Mouse (Mus musculus): Measurements from ENCODE around the gene Sumf1. TPM values are rescaled to one million over a fixed set of nuclear protein-coding genes. Genes with fewer than 3 reads are reported as not detected.
A peak's percentile ranks its signal among the peaks of the same experiment; 100 is the strongest.

The Sumf1 gene
- polyA plus RNA-seq, 1 experiment from 2014 or later = 28.4 TPM

DNA sequence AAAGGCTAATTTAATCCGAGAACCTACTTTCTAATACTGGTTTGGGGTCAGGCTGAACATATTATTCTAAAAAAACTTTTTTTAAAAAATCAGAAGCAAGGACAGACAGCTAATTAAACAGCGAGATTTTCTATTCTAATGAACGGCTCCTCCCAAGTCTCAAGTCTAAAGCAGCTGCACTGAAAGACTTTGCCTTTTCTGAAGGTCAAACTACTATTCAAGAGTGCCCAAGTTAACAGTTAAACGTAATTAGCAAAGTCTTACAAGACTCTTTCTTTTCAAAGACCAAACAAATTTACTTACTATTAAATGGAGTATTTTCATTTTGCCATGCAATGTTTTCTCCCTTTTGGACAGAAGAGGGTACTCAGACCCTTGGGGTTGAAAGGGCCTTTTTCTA lies 20.8 kb upstream of the Sumf1 start:
- H3K27ac ChIP-seq (ENCODE audit: low read depth) = no peak overlapping the region
- 70% methylated on average over 4 of the region's 4 CpGs for WGBS
- H3K9ac ChIP-seq = no peak overlapping the region
- no peaks in the 10 kb centered on the region for H3K27me3 ChIP-seq (ENCODE audit: insufficient read depth, low read length)
- no peak overlapping the region for H3K4me2 ChIP-seq
- TF ChIP-seq CTCF (IDR thresholded peaks at IDR 0.05; ENCODE audit: low read depth) = no peak
- no peaks in the 10 kb centered on the region for H3K9me3 ChIP-seq (ENCODE audit: low read depth, low read length)
- H3K36me3 ChIP-seq (ENCODE audit: insufficient read depth) = no peaks in the 10 kb centered on the region
- ATAC-seq (ENCODE audit: insufficient read depth) (no peak), DNase-seq (no peak)
- no peaks in the 10 kb centered on the region for H3K4me1 ChIP-seq (ENCODE audit: insufficient read depth)
- no peak overlapping the region for H3K4me3 ChIP-seq (ENCODE audit: low read depth, low read length)

DNA sequence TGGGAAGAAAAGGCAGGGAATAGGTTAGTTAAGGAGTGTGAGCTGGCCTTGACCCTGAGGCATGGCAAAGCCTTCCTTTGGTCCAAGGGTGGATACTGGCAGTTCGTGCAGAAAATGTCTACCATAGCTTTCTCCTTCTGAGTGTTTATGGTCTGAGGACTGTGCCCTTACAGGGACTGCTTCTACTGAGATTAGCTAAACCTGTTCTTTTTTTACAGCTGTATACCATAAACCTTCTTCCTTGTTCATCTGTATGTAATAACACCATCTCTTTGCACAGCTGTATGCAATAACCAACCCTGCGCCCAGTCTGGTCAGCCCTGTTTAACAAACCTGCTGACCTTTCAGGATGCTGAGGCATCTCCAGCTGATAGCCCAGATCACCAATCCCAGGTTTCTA lies 18.9 kb upstream of the Sumf1 start:
- no peak overlapping the region for H3K27ac ChIP-seq (ENCODE audit: low read depth)
- TF ChIP-seq CTCF (IDR thresholded peaks at IDR 0.05; ENCODE audit: low read depth) = no peak
- H3K27me3 ChIP-seq (ENCODE audit: insufficient read depth, low read length) = no peaks in the 10 kb centered on the region
- ATAC-seq (ENCODE audit: insufficient read depth) = no peak
- no peak for DNase-seq
- H3K4me3 ChIP-seq (ENCODE audit: low read depth, low read length) = no peak overlapping the region
- no peak overlapping the region for H3K4me2 ChIP-seq
- no peaks in the 10 kb centered on the region for H3K9me3 ChIP-seq (ENCODE audit: low read depth, low read length)
- H3K9ac ChIP-seq = no peak overlapping the region
- 79% methylated on average over 2 of the region's 2 CpGs for whole genome bisulfite sequencing
- H3K36me3 ChIP-seq (ENCODE audit: insufficient read depth) = no peaks in the 10 kb centered on the region
- no peaks in the 10 kb centered on the region for H3K4me1 ChIP-seq (ENCODE audit: insufficient read depth)

DNA sequence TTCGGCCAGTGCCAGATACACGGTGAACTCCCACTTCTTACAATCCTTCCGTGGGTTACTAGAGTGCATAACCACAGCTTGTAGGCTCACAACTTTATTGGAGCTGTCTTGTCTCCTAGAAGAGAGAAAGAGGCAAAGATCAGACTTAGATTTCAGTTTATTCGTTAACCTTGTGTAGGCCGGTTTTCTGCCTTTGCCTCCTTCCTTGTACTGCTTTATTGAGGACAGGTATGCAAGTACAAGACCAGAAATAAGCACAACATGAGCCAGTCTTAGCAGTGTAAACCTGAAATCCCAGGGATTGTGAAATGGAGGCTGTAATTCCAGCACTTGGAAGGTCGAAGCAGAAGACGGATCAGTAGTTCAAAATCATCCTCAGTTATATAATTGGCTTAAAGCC lies 12.9 kb upstream of the Sumf1 start:
- no peak for TF ChIP-seq CTCF (IDR thresholded peaks at IDR 0.05; ENCODE audit: low read depth)
- no peak overlapping the region for H3K4me2 ChIP-seq
- no peak overlapping the region for H3K4me3 ChIP-seq (ENCODE audit: low read depth, low read length)
- ATAC-seq (ENCODE audit: insufficient read depth) (no peak), DNase-seq (no peak)
- H3K36me3 ChIP-seq (ENCODE audit: insufficient read depth) = no peaks in the 10 kb centered on the region
- H3K4me1 ChIP-seq (ENCODE audit: insufficient read depth) = no peaks in the 10 kb centered on the region
- H3K9ac ChIP-seq = no peak overlapping the region
- no peak overlapping the region for H3K27ac ChIP-seq (ENCODE audit: low read depth)
- no peaks in the 10 kb centered on the region for H3K9me3 ChIP-seq (ENCODE audit: low read depth, low read length)
- 88% methylated on average over 7 of the region's 7 CpGs for WGBS
- no peaks in the 10 kb centered on the region for H3K27me3 ChIP-seq (ENCODE audit: insufficient read depth, low read length)

DNA sequence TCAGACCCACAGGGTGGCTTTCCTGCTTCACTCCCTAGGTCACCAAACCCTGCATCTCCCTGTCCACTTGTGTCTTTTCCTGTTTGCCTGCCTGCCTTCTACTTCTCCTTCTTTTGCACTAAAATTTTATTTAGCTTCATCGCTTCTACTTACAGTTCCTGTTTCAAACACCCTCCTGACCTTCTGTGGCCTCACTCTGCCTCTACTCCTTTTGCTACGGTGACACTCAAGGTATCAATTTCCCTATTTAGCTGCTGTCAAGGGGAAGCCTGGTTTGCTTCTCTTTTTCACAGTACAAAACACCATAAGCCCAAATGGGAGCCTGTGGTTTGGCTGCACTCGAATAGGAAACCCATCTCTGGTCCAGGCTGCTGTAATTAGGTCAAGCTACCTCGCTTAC lies 11.7 kb upstream of the Sumf1 start:
- H3K4me3 ChIP-seq (ENCODE audit: low read depth, low read length) = no peak overlapping the region
- DNase-seq (no peak), ATAC-seq (ENCODE audit: insufficient read depth) (no peak)
- no peak for TF ChIP-seq CTCF (IDR thresholded peaks at IDR 0.05; ENCODE audit: low read depth)
- H3K4me2 ChIP-seq = no peak overlapping the region
- H3K9me3 ChIP-seq (ENCODE audit: low read depth, low read length) = no peaks in the 10 kb centered on the region
- H3K4me1 ChIP-seq (ENCODE audit: insufficient read depth) = no peaks in the 10 kb centered on the region
- H3K9ac ChIP-seq = no peak overlapping the region
- 60% methylated on average over 4 of the region's 4 CpGs for whole genome bisulfite sequencing
- no peaks in the 10 kb centered on the region for H3K36me3 ChIP-seq (ENCODE audit: insufficient read depth)
- H3K27ac ChIP-seq (ENCODE audit: low read depth) = no peak overlapping the region
- no peaks in the 10 kb centered on the region for H3K27me3 ChIP-seq (ENCODE audit: insufficient read depth, low read length)

DNA sequence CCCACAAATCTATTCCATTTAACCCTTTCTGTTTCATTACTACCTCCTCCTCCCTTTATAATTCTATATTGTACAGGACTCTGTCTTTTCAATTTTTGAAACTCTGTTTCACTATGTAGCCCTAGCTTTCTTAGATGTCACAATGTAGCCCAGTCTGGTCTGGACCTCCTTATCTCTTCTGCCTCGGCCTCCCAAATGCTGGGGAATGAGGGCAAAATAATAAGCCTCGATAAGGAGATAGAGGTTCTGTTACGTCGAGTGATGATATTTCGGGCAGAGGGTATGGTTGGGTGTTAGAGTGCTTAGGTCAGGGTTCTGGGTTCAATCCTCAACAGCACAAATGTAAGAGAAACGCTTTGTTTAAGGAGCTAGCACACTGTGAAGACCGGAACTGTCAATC lies 11.3 kb upstream of the Sumf1 start:
- H3K9ac ChIP-seq = no peak overlapping the region
- no peaks in the 10 kb centered on the region for H3K4me1 ChIP-seq (ENCODE audit: insufficient read depth)
- WGBS = 72% methylated on average over 7 of the region's 7 CpGs
- no peak overlapping the region for H3K4me2 ChIP-seq
- H3K36me3 ChIP-seq (ENCODE audit: insufficient read depth) = no peaks in the 10 kb centered on the region
- H3K27me3 ChIP-seq (ENCODE audit: insufficient read depth, low read length) = no peaks in the 10 kb centered on the region
- no peak overlapping the region for H3K4me3 ChIP-seq (ENCODE audit: low read depth, low read length)
- ATAC-seq (ENCODE audit: insufficient read depth) (no peak), DNase-seq (no peak)
- H3K9me3 ChIP-seq (ENCODE audit: low read depth, low read length) = no peaks in the 10 kb centered on the region
- TF ChIP-seq CTCF (IDR thresholded peaks at IDR 0.05; ENCODE audit: low read depth) = no peak
- H3K27ac ChIP-seq (ENCODE audit: low read depth) = no peak overlapping the region

GRCm38 (mm10) chr6:108192632-108193031 lies 7.2 kb upstream of the Sumf1 start:
- H3K36me3 ChIP-seq (ENCODE audit: insufficient read depth) = no peaks in the 10 kb centered on the region
- no peaks in the 10 kb centered on the region for H3K27me3 ChIP-seq (ENCODE audit: insufficient read depth, low read length)
- 75% methylated on average over 4 of the region's 4 CpGs for WGBS
- TF ChIP-seq CTCF (IDR thresholded peaks at IDR 0.05; ENCODE audit: low read depth) = no peak
- no peak for ATAC-seq (ENCODE audit: insufficient read depth)
- H3K4me3 ChIP-seq (ENCODE audit: low read depth, low read length) = no peak overlapping the region
- H3K9me3 ChIP-seq (ENCODE audit: low read depth, low read length) = no peaks in the 10 kb centered on the region
- no peak overlapping the region for H3K9ac ChIP-seq
- no peaks in the 10 kb centered on the region for H3K4me1 ChIP-seq (ENCODE audit: insufficient read depth)
- no peak overlapping the region for H3K27ac ChIP-seq (ENCODE audit: low read depth)
- no peak for DNase-seq
- H3K4me2 ChIP-seq = no peak overlapping the region

DNA sequence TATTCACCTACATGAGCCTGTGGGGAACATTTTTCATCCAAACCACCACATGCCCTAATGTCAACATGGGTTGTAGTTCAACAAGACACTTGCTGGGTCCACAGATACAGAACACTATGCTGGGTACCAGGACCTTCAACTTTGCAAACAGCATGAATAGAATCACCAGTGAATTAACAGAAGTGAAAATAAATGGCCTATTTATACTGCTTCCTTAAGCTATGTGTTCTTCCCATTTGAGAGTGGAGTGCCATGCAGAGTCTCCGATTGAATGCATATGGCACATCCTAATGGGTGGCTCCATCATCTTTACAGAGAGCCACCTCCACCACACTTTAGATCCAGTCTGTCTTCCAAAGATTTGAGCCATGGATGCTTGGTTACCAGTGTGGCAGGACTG lies 5.3 kb upstream of the Sumf1 start:
- no peak for ATAC-seq (ENCODE audit: insufficient read depth)
- WGBS = 89% methylated on average over 1 of the region's 1 CpGs

DNA sequence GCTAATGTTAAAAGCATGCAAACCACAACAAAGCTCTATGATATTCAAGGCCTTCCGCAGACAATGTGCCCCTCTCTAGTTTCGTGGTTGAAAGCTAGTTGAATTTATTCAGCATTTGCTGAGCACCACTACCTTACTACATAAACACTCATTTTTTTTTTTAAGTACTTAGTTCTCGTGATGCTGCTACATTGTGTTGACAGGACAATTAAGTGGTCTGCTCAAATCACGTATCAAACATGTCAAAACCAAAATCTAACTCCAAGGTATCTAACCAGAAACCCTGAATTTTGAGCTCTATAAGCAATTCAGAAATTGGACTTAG lies 265 bp upstream of the Sumf1 start:
- peak overlapping the region; percentile 66 for H3K9ac ChIP-seq
- ATAC-seq (ENCODE audit: insufficient read depth) = no peak

More for the DNA sequence above, 5.3 kb upstream of the Sumf1 start:
- Histone ChIP-seq H3K4me3 (ENCODE audit: low read depth, low read length) (no peak overlapping the region), H3K36me3 (ENCODE audit: insufficient read depth) (no peaks in the 10 kb centered on the region), H3K9ac (no peak overlapping the region), H3K4me1 (ENCODE audit: insufficient read depth) (no peaks in the 10 kb centered on the region), H3K27ac (ENCODE audit: low read depth) (no peak overlapping the region), H3K27me3 (ENCODE audit: insufficient read depth, low read length) (no peaks in the 10 kb centered on the region), H3K9me3 (ENCODE audit: low read depth, low read length) (no peaks in the 10 kb centered on the region), H3K4me2 (no peak overlapping the region)
- DNase-seq = no peak
- no peak for TF ChIP-seq CTCF (IDR thresholded peaks at IDR 0.05; ENCODE audit: low read depth)

More for the DNA sequence above, 265 bp upstream of the Sumf1 start:
- no peak for DNase-seq
- H3K36me3 ChIP-seq (ENCODE audit: insufficient read depth) = no peaks in the 10 kb centered on the region
- no peaks in the 10 kb centered on the region for H3K27me3 ChIP-seq (ENCODE audit: insufficient read depth, low read length)
- H3K4me1 ChIP-seq (ENCODE audit: insufficient read depth) = 0 out of 2 replicates have a peak, but pooled peaks cover 4% of the 10 kb centered on the region
- H3K4me3 ChIP-seq (ENCODE audit: low read depth, low read length) = peak overlapping the region; percentile 87
- H3K4me2 ChIP-seq = peak overlapping the region; percentile 85
- WGBS = 12% methylated on average over 4 of the region's 4 CpGs
- TF ChIP-seq CTCF (IDR thresholded peaks at IDR 0.05; ENCODE audit: low read depth) = no peak
- no peaks in the 10 kb centered on the region for H3K9me3 ChIP-seq (ENCODE audit: low read depth, low read length)
- H3K27ac ChIP-seq (ENCODE audit: low read depth) = no peak overlapping the region
